ENCODE assay signal across 12 mouse cellular contexts in genomic region chr3:58166628-58167027, GRCm38 (mm10).
DNase-seq lines count a peak whose midpoint lies in the region; ATAC-seq and TF ChIP-seq lines count a peak whose summit lies in the region.
"Had no signal": no experiment of that assay in that cellular context is flagged by ENCODE, and none has a peak within 500 bp of the region (broad histone marks: within the 10 kb centered on the region; RNA-seq: fewer than 3 reads in every experiment).

No protein-coding gene starts in this region.

- H3K9ac ChIP-seq in heart, postnatal 0 days (replicated peaks; ENCODE audit: low read depth, low read length) = no peak overlapping the region
- H3K9ac ChIP-seq: hindbrain, embryonic 12.5 days; limb, embryonic 13.5 days; midbrain, embryonic 13.5 days had no signal

- no peak for TF ChIP-seq POLR2A in thymus, adult 2 months (IDR thresholded peaks at IDR 0.05; ENCODE audit: control insufficient read depth, extremely low read depth, insufficient read depth, low read length, poor library complexity)

- peaks cover 30% of the 10 kb centered on the region for H3K4me1 ChIP-seq in heart, postnatal 0 days (ENCODE audit: control insufficient read depth, insufficient read depth)
- H3K4me1 ChIP-seq in thymus, adult 2 months (replicated peaks; ENCODE audit: control insufficient read depth, insufficient read depth, low read length) = no peaks in the 10 kb centered on the region

- 7% methylated on average over 2 of the region's 2 CpGs for WGBS in heart, postnatal 0 days
- 67% methylated on average over 2 of the region's 2 CpGs for WGBS in thymus, adult 2 months

- ATAC-seq in heart, postnatal 0 days (ENCODE audit: insufficient read depth, low read depth) = peak; percentile 83
- ATAC-seq: midbrain, embryonic 13.5 days had no signal

- peak; percentile 31 to 35 for DNase-seq in cerebellum, postnatal 10 days
- no peak for DNase-seq in cerebellum, adult 11 months
- peak; percentile 18 for DNase-seq in left cerebral cortex, postnatal 4 days
- no peak for DNase-seq in left cerebral cortex, adult 8-10 months (ENCODE audit: low spot score in 2 of 2)
- DNase-seq in adrenal gland, adult 8-10 months = peak; percentile 53
- peak; percentile 65 for DNase-seq in heart, postnatal 0 days (ENCODE audit: low spot score)
- DNase-seq in thymus, adult 2 months = no peak
- DNase-seq in left cerebral cortex, adult 11 months (ENCODE audit: low spot score) = no peak
- DNase-seq: cerebellum, adult 8-10 months had no signal

- no peak for TF ChIP-seq CTCF in heart, postnatal 0 days (IDR thresholded peaks at IDR 0.05; ENCODE audit: low read depth)
- no peak for TF ChIP-seq CTCF in thymus, adult 2 months (IDR thresholded peaks at IDR 0.05; ENCODE audit: borderline replicate concordance, control insufficient read depth, extremely low read depth, insufficient read depth, low read length, poor library complexity)

- no peaks in the 10 kb centered on the region for H3K27me3 ChIP-seq in heart, postnatal 0 days (ENCODE audit: control insufficient read depth, insufficient read depth, low read length)
- H3K27me3 ChIP-seq in thymus, adult 2 months (ENCODE audit: control insufficient read depth, insufficient read depth, low read length) = no peaks in the 10 kb centered on the region
- H3K27me3 ChIP-seq: hindbrain, embryonic 12.5 days; midbrain, embryonic 13.5 days had no signal

- no peaks in the 10 kb centered on the region for H3K36me3 ChIP-seq in heart, postnatal 0 days (replicated peaks; ENCODE audit: control insufficient read depth, insufficient read depth, low read length)
- H3K36me3 ChIP-seq in thymus, adult 2 months (ENCODE audit: control insufficient read depth, insufficient read depth, low read length) = no peaks in the 10 kb centered on the region
- H3K36me3 ChIP-seq: hindbrain, embryonic 12.5 days; limb, embryonic 13.5 days; midbrain, embryonic 13.5 days had no signal

- H3K27ac ChIP-seq in heart, postnatal 0 days (ENCODE audit: low read depth) = peak overlapping the region; percentile 74
- no peak overlapping the region for H3K27ac ChIP-seq in thymus, adult 2 months (ENCODE audit: control insufficient read depth, insufficient read depth, low read length)
- H3K27ac ChIP-seq: hindbrain, embryonic 12.5 days; limb, embryonic 13.5 days; midbrain, embryonic 13.5 days had no signal

- H3K9me3 ChIP-seq in heart, postnatal 0 days (replicated peaks; ENCODE audit: control insufficient read depth, low read length) = no peaks in the 10 kb centered on the region
- H3K9me3 ChIP-seq: hindbrain, embryonic 12.5 days; limb, embryonic 13.5 days; midbrain, embryonic 13.5 days had no signal

- 0 out of 2 replicates have a peak, but pooled peaks have one; percentile 41 for TF ChIP-seq EP300 in heart, postnatal 0 days (IDR thresholded peaks at IDR 0.05; ENCODE audit: low read depth)

- no peak overlapping the region for H3K4me2 ChIP-seq in heart, postnatal 0 days (ENCODE audit: low read depth, low read length)
- H3K4me2 ChIP-seq: hindbrain, embryonic 12.5 days; limb, embryonic 13.5 days; midbrain, embryonic 13.5 days had no signal

- intact Hi-C loops in left cerebral cortex, postnatal 4 days (cut with DNase I) = loop anchor here (5.0 to 10.0 kb wide), 2 partner anchors 251 to 328 kb away; no protein-coding TSS in a partner anchor

- no peak overlapping the region for H3K4me3 ChIP-seq in heart, postnatal 0 days (ENCODE audit: low read depth, low read length)
- no peak overlapping the region for H3K4me3 ChIP-seq in thymus, adult 2 months (ENCODE audit: control insufficient read depth, insufficient read depth, low read length)
- H3K4me3 ChIP-seq: hindbrain, embryonic 12.5 days; limb, embryonic 13.5 days; midbrain, embryonic 13.5 days had no signal

Comparison
In these comparisons a context has a peak if more than half of its experiments do, and no peak if none do; other contexts are left out.
1. DNase-seq: peak in cerebellum, postnatal 10 days (2 of 2), left cerebral cortex, postnatal 4 days (single experiment), adrenal gland, adult 8-10 months (single experiment) and heart, postnatal 0 days (single experiment); none in cerebellum, adult 11 months (single experiment), left cerebral cortex, adult 8-10 months (0 of 2), thymus, adult 2 months (single experiment) and left cerebral cortex, adult 11 months (single experiment).